Mouse (Mus musculus) small intestine, adult 2 months (tissue): ENCODE results near the gene Arl1.

ENCODE experiments used
- CTCF ChIP-seq: fragments of 200-500 bp; IDR thresholded peaks from 2 replicates; pipeline ENCODE4 v1.5.1; 2012; ENCODE audit warnings: low read depth, mild to moderate bottlenecking, control low read depth, inconsistent platforms, low read length, moderate library complexity, mixed read lengths; ENCODE audit not compliant: insufficient replicate concordance, insufficient read length; ENCODE audit errors: extremely low read depth
- POLR2A ChIP-seq: fragments of 200-500 bp; IDR thresholded peaks from 2 replicates; pipeline ENCODE4 v1.6.1; 2012; ENCODE audit warnings: low read depth, mild to moderate bottlenecking, control low read depth, inconsistent platforms, low read length, moderate library complexity

DNA sequence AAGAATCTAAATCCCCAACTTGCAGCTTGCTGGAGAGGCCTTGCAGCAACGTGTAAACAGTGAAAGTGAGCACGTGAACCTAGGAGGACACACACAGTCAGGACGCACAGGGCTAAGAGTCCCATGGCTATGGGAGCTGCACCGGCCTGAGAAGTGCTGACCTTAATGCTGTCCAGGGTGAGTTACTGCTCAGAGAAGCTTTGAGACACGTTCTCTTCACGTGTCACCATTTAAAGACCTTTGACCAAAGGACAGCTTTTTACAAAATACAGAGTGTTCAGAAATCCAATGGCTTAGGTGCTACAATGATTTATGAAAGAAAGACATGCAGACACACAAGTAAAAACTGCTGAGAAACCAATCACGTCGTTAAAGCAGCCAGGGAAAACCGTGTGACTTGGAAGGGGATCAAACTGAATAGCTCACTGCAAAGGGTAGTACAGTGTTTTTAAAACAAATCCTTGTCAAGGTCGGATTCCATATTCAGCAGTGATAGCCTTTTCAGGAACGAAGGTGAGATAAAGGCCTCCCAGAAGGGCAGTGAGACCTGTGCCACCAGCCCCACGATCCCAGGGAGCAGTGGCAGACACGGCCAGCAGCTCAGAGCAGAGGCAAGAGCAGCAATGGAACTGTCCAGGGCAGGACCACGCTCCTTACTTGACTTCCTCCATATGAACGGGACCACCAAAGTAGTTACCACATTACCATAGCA is 34.9 kb downstream of the Arl1 start:
- TF ChIP-seq CTCF (no peak), POLR2A (no peak)
